Mouse (Mus musculus): ENCODE measurements around the gene Kdelr1. TPM values are rescaled to one million over a fixed set of nuclear protein-coding genes. Genes with fewer than 3 reads are reported as not detected.

The Kdelr1 gene
- polyA plus RNA-seq, 1 experiment from 2014 or later = 33.3 TPM

- no peaks in the 10 kb centered on the region for H3K36me3 ChIP-seq
- ATAC-seq (replicated peaks) = no peak
- H3K4me3 ChIP-seq = no peak overlapping the region
- H3K27me3 ChIP-seq = peaks cover 9% of the 10 kb centered on the region; the same call in 1 of the 2 replicates
- no peak overlapping the region for H3K4me2 ChIP-seq (replicated peaks)
- H3K27ac ChIP-seq (replicated peaks) = no peak overlapping the region
- 81% methylated on average over 12 of the region's 12 CpGs for WGBS
- no peak overlapping the region for H3K9ac ChIP-seq (replicated peaks)
- H3K9me3 ChIP-seq = no peaks in the 10 kb centered on the region
- peaks cover 14% of the 10 kb centered on the region for H3K4me1 ChIP-seq
Measured at GRCm38 (mm10) chr7:45853089-45853488, 19.5 kb upstream of the Kdelr1 start.

GRCm38 (mm10) chr7:45856950-45857901 lies 15.3 kb upstream of the Kdelr1 start:
- Histone ChIP-seq H3K36me3 (no peaks in the 10 kb centered on the region), H3K4me3 (peak overlapping the region; percentile 33), H3K9ac (replicated peaks) (peak overlapping the region; percentile 40), H3K4me2 (replicated peaks) (peak overlapping the region; percentile 55), H3K9me3 (no peaks in the 10 kb centered on the region), H3K4me1 (peaks cover 12% of the 10 kb centered on the region), H3K27ac (replicated peaks) (no peak overlapping the region), H3K27me3 (peaks cover 14% of the 10 kb centered on the region)
- WGBS = 3% methylated on average over 30 of the region's 30 CpGs
- ATAC-seq (replicated peaks) = no peak; the same call in 1 of the 2 replicates

- no peak overlapping the region for H3K4me2 ChIP-seq (replicated peaks)
- no peak overlapping the region for H3K27ac ChIP-seq (replicated peaks)
- H3K9me3 ChIP-seq = no peaks in the 10 kb centered on the region
- ATAC-seq (replicated peaks) = no peak
- H3K27me3 ChIP-seq = peaks cover 17% of the 10 kb centered on the region
- H3K4me1 ChIP-seq = peaks cover 12% of the 10 kb centered on the region
- no peak overlapping the region for H3K9ac ChIP-seq (replicated peaks)
- whole genome bisulfite sequencing = 69% methylated on average over 4 of the region's 4 CpGs
- no peaks in the 10 kb centered on the region for H3K36me3 ChIP-seq
- H3K4me3 ChIP-seq = no peak overlapping the region
Measured at GRCm38 (mm10) chr7:45859008-45859407, 13.6 kb upstream of the Kdelr1 start.

GRCm38 (mm10) chr7:45862804-45863203 lies 9.8 kb upstream of the Kdelr1 start:
- ATAC-seq (replicated peaks) = no peak
- Histone ChIP-seq H3K27me3 (peaks cover 11% of the 10 kb centered on the region), H3K27ac (replicated peaks) (no peak overlapping the region), H3K9me3 (no peaks in the 10 kb centered on the region), H3K36me3 (no peaks in the 10 kb centered on the region), H3K4me2 (replicated peaks) (no peak overlapping the region), H3K4me3 (no peak overlapping the region), H3K9ac (replicated peaks) (no peak overlapping the region), H3K4me1 (peaks cover 13% of the 10 kb centered on the region)
- 90% methylated on average over 7 of the region's 7 CpGs for WGBS

GRCm38 (mm10) chr7:45864435-45864834 lies 8.1 kb upstream of the Kdelr1 start:
- Histone ChIP-seq H3K27me3 (peaks cover 10% of the 10 kb centered on the region; the same call in 1 of the 2 replicates), H3K27ac (replicated peaks) (no peak overlapping the region), H3K9me3 (no peaks in the 10 kb centered on the region), H3K4me3 (no peak overlapping the region), H3K4me1 (peaks cover 19% of the 10 kb centered on the region), H3K9ac (replicated peaks) (no peak overlapping the region), H3K36me3 (no peaks in the 10 kb centered on the region), H3K4me2 (replicated peaks) (no peak overlapping the region)
- WGBS = 71% methylated on average over 3 of the region's 3 CpGs
- no peak for ATAC-seq (replicated peaks)

GRCm38 (mm10) chr7:45865925-45866910 lies 6.4 kb upstream of the Kdelr1 start:
- Histone ChIP-seq H3K9ac (replicated peaks) (peak overlapping the region; percentile 68), H3K4me2 (replicated peaks) (peak overlapping the region; percentile 55), H3K36me3 (no peaks in the 10 kb centered on the region), H3K27me3 (peaks cover 14% of the 10 kb centered on the region; the same call in 1 of the 2 replicates), H3K27ac (replicated peaks) (peak overlapping the region; percentile 46), H3K9me3 (no peaks in the 10 kb centered on the region), H3K4me3 (peak overlapping the region; percentile 52), H3K4me1 (peaks cover 34% of the 10 kb centered on the region)
- peak; percentile 63 for ATAC-seq (replicated peaks)
- under 1% methylated on average over 115 of the region's 117 CpGs for WGBS

GRCm38 (mm10) chr7:45867871-45868270 lies 4.7 kb upstream of the Kdelr1 start:
- no peak overlapping the region for H3K9ac ChIP-seq (replicated peaks)
- peaks cover 34% of the 10 kb centered on the region for H3K4me1 ChIP-seq
- no peak for ATAC-seq (replicated peaks)
- no peaks in the 10 kb centered on the region for H3K36me3 ChIP-seq
- peaks cover 12% of the 10 kb centered on the region; the same call in 1 of the 2 replicates for H3K27me3 ChIP-seq
- 2% methylated on average over 2 of the region's 2 CpGs for WGBS
- H3K9me3 ChIP-seq = no peaks in the 10 kb centered on the region
- no peak overlapping the region; the same call in 1 of the 2 replicates for H3K4me3 ChIP-seq
- H3K4me2 ChIP-seq (replicated peaks) = peak overlapping the region; percentile 55
- peak overlapping the region; percentile 23; the same call in 1 of the 2 replicates for H3K27ac ChIP-seq (replicated peaks)

GRCm38 (mm10) chr7:45869107-45869670 lies 3.4 kb upstream of the Kdelr1 start:
- peaks cover 42% of the 10 kb centered on the region for H3K4me1 ChIP-seq
- H3K36me3 ChIP-seq = no peaks in the 10 kb centered on the region
- H3K9ac ChIP-seq (replicated peaks) = 0 out of 2 replicates have a peak overlapping the region, but pooled peaks have one; percentile 17
- H3K4me2 ChIP-seq (replicated peaks) = peak overlapping the region; percentile 58
- peak overlapping the region; percentile 38 for H3K4me3 ChIP-seq
- no peaks in the 10 kb centered on the region for H3K9me3 ChIP-seq
- H3K27ac ChIP-seq (replicated peaks) = no peak overlapping the region; the same call in 1 of the 2 replicates
- ATAC-seq (replicated peaks) = no peak
- peaks cover 12% of the 10 kb centered on the region; the same call in 1 of the 2 replicates for H3K27me3 ChIP-seq
- 20% methylated on average over 8 of the region's 8 CpGs for WGBS

GRCm38 (mm10) chr7:45869787-45870186 lies 2.8 kb upstream of the Kdelr1 start:
- H3K27ac ChIP-seq (replicated peaks) = no peak overlapping the region; the same call in 1 of the 2 replicates
- peak overlapping the region; percentile 58 for H3K4me2 ChIP-seq (replicated peaks)
- no peak for ATAC-seq (replicated peaks)
- H3K36me3 ChIP-seq = no peaks in the 10 kb centered on the region
- H3K4me3 ChIP-seq = peak overlapping the region; percentile 38
- WGBS = 7% methylated on average over 13 of the region's 14 CpGs
- no peaks in the 10 kb centered on the region for H3K9me3 ChIP-seq
- peaks cover 12% of the 10 kb centered on the region; the same call in 1 of the 2 replicates for H3K27me3 ChIP-seq
- peaks cover 48% of the 10 kb centered on the region for H3K4me1 ChIP-seq
- H3K9ac ChIP-seq (replicated peaks) = 0 out of 2 replicates have a peak overlapping the region, but pooled peaks have one; percentile 49

GRCm38 (mm10) chr7:45870282-45871058 lies 2.1 kb upstream of the Kdelr1 start:
- ATAC-seq (replicated peaks) = no peak
- peak overlapping the region; percentile 58 for H3K4me2 ChIP-seq (replicated peaks)
- H3K9ac ChIP-seq (replicated peaks) = peak overlapping the region; percentile 49
- no peaks in the 10 kb centered on the region for H3K9me3 ChIP-seq
- 2% methylated on average over 30 of the region's 30 CpGs for WGBS
- H3K27me3 ChIP-seq = peaks cover 12% of the 10 kb centered on the region; the same call in 1 of the 2 replicates
- H3K4me3 ChIP-seq = peak overlapping the region; percentile 38
- H3K36me3 ChIP-seq = peaks cover 1% of the 10 kb centered on the region; the same call in 1 of the 2 replicates
- H3K4me1 ChIP-seq = peaks cover 53% of the 10 kb centered on the region
- H3K27ac ChIP-seq (replicated peaks) = no peak overlapping the region
